Mouse (Mus musculus): ENCODE measurements around the gene Sars2.

Gene Sars2

DNA sequence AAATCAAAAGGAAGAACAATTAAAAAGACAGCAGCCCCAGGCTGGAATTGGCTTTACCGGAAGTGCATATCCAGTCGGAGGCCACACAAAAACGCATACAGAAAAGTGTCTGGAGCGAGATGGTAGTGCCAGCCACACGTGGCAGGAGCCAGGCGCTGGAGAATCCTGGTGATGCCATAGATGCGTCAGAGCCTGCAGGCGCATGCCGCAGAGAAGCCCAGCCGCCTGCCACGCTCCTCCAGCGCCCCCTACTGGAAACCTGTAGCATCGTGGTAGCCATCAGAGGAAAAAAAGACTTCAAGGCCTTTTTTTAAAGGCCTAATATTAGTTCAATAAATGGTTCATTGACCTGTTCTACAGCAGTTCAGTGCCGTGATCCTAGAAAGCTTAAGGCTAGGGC, 15.2 kb upstream of the Sars2 start:
- DNase-seq (ENCODE audit: low read depth, low spot score), result peak; percentile 70

- peak; percentile 58 for DNase-seq (ENCODE audit: low read depth, low spot score)
These were observed 14.0 kb upstream of the Sars2 start for GRCm38 (mm10) chr7:28727649-28728340.

- no peak for DNase-seq (ENCODE audit: low read depth, low spot score)
These were observed 9.2 kb upstream of the Sars2 start for GRCm38 (mm10) chr7:28732341-28733142.

- no peak for DNase-seq (ENCODE audit: low read depth, low spot score)
These were observed 8.6 kb upstream of the Sars2 start for GRCm38 (mm10) chr7:28733211-28733610.

- DNase-seq (ENCODE audit: low read depth, low spot score), result no peak
These were observed 6.1 kb upstream of the Sars2 start for GRCm38 (mm10) chr7:28735701-28736100.

GRCm38 (mm10) chr7:28739829-28740228, 2.0 kb upstream of the Sars2 start:
- DNase-seq (ENCODE audit: low read depth, low spot score), result no peak

DNA sequence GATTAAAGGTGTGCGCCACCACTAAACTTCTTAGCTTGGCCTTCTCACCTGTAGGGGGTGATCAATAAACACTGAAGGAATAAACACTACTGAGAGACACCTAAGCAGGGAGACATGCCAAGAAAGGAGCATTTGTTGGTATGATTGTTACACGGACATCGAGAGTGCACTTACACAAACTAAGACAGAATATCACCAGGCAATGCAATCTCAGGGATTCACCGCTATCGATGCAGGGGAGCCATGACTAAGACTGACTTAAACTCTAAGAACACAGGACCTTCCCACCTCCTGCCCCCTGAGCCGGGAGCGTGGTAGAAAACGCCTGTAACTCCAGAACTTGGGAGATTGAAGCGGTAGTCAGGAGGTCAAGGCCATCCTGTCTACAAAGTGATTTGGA, 843 bp upstream of the Sars2 start:
- no peak for DNase-seq (ENCODE audit: low read depth, low spot score)

DNA sequence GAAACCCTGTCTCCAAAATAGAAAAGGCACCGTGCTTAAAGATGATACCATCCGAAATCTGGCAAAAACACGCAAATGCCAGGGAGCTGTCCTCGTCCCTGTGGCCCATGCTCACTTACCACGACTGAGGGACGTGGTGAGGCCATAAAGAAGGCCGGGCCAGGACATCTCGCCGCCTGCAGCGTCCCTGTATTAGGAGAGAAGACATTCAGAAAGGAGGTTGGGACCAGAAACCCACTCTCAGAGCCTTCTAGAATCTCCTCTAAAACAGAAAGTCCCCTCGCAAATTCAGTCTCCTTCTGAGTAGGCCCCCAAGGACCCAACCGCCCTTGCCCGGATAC, 454 bp upstream of the Sars2 start:
- no peak for DNase-seq (ENCODE audit: low read depth, low spot score)

GRCm38 (mm10) chr7:28749935-28750334, 8.1 kb downstream of the Sars2 start:
- DNase-seq (ENCODE audit: low read depth, low spot score), result no peak

DNA sequence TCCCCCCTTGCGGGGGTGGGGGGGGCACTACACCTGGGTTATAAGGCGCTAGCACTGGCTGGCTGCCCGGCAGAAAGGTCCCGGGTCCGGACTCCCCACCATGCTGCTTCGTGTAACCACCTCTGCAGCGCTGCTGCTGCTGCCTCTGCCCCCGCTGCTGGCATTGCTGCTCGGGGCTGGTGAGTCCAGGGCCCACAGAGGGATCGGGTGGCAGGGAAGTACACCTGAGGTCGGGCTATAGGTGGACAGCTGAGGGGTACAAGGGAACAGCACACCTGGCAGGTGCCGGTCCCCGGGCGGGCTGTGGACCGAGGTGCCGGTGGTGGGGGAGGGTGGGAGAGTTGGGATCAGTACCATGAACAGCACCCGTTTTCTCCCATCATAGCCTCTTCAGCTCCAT, 14.3 kb downstream of the Sars2 start, which contains the start of gene Ccer2:
Gene Ccer2, plus strand, starts transcription at position 96 of the 400 bp plus-strand sequence.
- no peak for DNase-seq (ENCODE audit: low read depth, low spot score)

DNA sequence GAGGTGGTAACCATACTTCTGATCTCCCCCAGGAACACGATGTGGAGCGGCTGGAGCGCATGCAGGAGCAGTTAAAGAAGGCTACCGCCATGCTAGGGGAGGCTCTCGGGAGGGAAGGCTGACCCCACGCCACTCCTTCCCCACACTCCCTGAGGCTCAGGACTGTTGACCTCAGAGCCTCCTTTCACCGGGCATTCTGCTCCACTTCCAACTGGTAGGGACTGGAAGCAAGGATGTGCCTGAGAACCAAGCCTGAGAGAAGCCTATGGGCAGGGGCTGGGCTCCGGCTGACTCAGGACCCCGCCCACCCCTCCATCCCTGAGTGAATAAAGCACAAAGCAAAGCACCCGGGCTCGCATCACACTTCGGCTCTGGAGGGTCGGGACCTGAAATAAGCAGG, 16.8 kb downstream of the Sars2 start:
- no peak for DNase-seq (ENCODE audit: low read depth, low spot score)

GRCm38 (mm10) chr7:28761907-28762306, 20.1 kb downstream of the Sars2 start:
- no peak for DNase-seq (ENCODE audit: low read depth, low spot score)

DNA sequence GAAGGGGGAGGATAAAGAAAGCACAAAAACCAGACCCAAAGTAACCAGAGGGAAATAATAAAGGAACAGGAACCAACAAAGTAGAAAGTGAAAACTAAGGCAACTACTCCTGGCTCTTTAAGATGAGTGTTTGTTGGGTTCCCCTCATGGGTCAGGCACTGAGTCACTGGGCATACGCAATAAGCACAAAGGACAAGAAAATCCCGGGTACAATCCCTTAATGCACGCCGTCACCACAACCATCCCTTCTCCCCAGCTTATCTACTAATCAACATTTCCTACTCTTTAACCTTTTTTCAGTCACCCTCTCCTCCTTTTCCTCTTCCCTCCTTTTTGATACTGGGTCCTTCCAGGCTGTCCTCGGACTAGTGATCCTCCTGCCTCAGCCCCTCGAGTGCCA, 23.4 kb downstream of the Sars2 start:
- DNase-seq (ENCODE audit: low read depth, low spot score), result no peak

DNA sequence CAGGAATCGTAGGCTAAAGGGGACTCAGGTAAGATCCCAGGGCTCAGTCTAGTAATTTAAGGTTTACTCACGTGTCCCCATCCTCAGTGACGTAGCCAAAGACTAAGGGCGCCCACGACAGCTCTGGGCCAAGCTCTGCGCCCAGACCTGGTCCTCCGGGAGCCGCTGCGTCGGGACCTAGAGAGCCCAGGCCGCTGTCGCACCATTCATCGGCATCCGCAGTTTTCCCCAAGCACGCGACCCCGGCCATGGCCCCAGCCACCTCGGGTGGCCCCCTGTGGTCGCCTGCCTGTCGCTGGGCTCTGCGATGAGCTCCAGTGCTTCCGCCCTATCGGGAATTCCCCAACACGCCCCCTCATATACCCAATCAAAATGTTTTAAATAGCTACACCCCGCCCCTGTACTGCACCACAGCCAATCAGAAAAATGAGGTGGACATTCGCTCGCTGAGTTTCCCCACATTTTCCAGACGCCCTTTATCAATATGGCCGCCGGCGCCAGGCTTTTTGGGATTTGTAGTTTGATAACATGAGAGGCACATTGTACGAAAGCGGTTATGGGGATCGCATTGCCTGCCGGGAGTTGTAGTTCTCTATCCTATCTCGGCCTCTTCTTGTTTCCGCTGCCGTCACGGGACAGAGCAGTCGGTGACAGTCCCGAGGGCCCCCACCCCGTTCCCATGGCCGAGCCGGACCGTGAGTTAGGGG, 24.5 kb downstream of the Sars2 start, which contains the start of gene Sirt2:
Gene Sirt2, plus strand, starts transcription at position 563 of the 707 bp plus-strand sequence.
- peak; percentile 96 for DNase-seq (ENCODE audit: low read depth, low spot score)

DNA sequence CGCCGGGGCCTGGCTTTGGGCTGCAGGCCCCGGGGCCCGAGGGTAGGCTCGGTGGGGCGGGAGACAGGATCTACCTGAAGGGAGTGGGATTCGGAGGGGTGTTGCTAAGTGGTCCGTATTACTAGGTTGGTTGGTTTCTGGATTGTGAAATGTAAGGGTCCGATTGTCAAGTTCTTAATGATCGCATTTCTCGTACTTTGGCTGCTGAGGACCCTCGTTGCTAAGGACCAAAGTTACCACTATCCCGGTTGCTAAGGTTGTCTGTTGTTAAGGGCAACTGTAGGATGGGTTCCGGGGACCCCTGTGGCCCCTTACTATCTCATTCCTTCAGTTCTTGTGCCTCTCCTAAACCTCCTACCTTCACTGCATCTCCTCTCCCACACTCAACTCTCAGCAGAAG, 25.1 kb downstream of the Sars2 start:
- DNase-seq (ENCODE audit: low read depth, low spot score), result no peak

DNA sequence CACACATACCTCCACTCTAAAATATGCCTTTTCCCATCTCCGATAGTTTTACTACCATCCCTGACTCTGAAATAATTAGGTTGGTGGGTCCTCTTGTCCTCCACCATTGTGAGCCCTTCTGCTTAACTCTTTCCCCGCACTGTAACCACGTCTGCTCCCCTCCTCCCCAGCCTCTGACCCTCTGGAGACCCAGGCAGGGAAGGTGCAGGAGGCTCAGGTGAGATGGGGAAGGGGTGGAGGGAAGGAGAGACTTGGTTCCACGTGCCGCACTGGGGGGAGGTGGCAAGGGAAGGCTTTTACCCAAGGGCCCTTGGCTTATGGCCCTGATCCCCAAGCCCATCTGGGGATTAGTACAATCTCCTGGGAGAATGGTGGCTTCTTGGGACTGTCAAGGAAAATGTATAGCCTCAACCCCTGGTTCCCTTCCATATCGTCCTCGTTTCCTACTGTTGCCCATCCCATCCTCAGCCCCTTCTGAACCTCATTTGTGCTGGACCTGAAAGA, 25.7 kb downstream of the Sars2 start, which contains the start of gene Nfkbib:
Gene Nfkbib, minus strand, starts transcription at position 51 of the 504 bp plus-strand sequence.
- DNase-seq (ENCODE audit: low read depth, low spot score), result no peak

DNA sequence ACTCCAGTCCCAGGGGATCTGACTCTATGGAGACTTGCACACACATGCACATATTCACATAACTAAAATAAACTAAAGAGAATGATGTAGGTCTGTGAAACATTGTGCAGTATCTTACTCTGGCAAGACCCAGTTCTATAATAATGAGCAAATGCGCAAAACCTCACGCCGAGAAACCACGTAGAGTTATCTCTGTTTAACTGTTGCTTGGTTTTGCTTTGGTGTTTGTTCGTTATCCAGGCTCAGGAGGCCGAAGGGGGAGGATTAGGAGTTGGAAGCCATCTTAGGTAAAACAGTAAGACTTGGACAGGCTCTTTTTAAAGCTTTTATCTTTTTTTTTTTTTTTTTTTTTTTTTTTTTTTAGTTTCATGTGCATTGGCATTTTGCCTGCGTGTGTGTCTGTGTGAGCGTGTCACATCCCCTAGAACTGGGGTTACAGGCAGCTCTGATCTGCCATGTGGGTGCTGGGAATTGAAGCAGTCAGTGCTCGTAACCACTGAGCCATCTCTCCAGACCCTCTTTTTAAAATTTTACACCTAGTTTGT, 27.7 kb downstream of the Sars2 start:
- no peak for DNase-seq (ENCODE audit: low read depth, low spot score)

DNA sequence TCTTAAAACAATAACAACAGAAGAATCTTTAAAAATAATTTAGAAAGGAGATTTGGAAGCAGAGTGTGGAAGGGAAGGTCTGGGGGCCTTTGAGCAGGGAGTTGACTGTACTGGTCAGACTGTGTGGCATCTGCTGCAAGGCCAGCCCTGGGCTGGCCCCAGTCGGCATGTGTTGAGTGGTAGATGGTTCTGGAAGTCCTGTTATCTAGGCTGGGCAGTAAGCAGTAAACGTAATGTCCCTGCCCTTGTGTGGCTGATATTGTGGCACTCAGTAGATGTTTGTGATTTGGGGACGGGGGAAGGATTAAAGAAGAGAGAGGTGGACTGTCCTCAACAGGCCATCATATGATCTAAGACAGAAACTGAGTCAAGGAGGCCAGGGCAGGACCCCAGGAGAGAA, 28.5 kb downstream of the Sars2 start:
- no peak for DNase-seq (ENCODE audit: low read depth, low spot score)

GRCm38 (mm10) chr7:28771867-28772266, 30.1 kb downstream of the Sars2 start:
- DNase-seq (ENCODE audit: low read depth, low spot score), result no peak

- DNase-seq (ENCODE audit: low read depth, low spot score), result no peak
These were observed 31.4 kb downstream of the Sars2 start for GRCm38 (mm10) chr7:28773163-28773562.

DNA sequence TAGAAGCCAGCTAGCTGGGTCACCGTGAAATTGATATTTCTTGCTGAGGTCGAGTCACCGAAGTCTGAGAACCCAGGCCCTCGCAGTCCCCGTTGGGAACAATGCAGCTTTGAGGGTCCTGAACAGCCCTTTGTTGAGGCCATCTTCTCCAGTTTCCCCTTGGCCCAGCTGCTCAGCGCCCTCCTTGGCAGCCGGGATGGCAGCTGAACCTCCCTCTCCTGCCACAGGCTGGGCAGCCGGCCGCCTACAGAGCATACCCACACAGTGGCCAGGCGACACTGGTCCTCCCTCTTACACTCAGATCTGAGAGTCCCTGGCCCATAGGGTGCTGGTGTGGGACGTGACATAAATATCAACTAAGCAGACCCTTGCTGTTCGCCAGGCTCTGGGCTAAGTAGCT, 32.4 kb downstream of the Sars2 start:
- no peak for DNase-seq (ENCODE audit: low read depth, low spot score)

- DNase-seq (ENCODE audit: low read depth, low spot score), result no peak
These were observed 33.3 kb downstream of the Sars2 start for GRCm38 (mm10) chr7:28775129-28775528.
